Mouse (Mus musculus): ENCODE measurements around the gene Gm45140. TPM values are rescaled to one million over a fixed set of nuclear protein-coding genes. Genes with fewer than 3 reads are reported as not detected.

Gm45140 gene
- total RNA-seq, 1 experiment, result 2.6 TPM

GRCm38 (mm10) chr6:87838551-87839197 lies 3.1 kb upstream of the Gm45140 start, which contains the start of gene Isy1:
Gene Isy1, minus strand, starts transcription at chr6:87838798.
- Histone ChIP-seq H3K4me1 (ENCODE audit: control insufficient read depth in 2 of 2, insufficient read depth in 2 of 2, low read length in 2 of 2, poor library complexity in 1 of 2) (no peaks in the 10 kb centered on the region), H3K27ac (ENCODE audit: insufficient read depth, low read depth, low read length, poor library complexity, severe bottlenecking) (peak within 1 kb of the TSS; percentile 71), H3K9ac (ENCODE audit: insufficient read depth, low read depth, low read length, poor library complexity, severe bottlenecking) (peak within 1 kb of the TSS; percentile 93), H3K4me3 (ENCODE audit: insufficient read depth in 1 of 2, low read depth in 1 of 2, low read length in 2 of 2, poor library complexity in 1 of 2, severe bottlenecking in 1 of 2) (peak within 1 kb of the TSS; percentile 77 to 86), H3K36me3 (ENCODE audit: control insufficient read depth, insufficient read depth, low read length, poor library complexity, severe bottlenecking) (peaks cover 19% of the 10 kb centered on the region), H3K9me3 (ENCODE audit: control insufficient read depth, insufficient read depth, low read depth, low read length) (no peaks in the 10 kb centered on the region)
- in situ Hi-C loops (cut with MboI; ENCODE audit: low sequenced_read_pairs in 2 of 2, unreplicated experiment in 2 of 2), result no loop called here
- peak; percentile 87 for TF ChIP-seq HCFC1 (IDR thresholded peaks at IDR 0.05; ENCODE audit: borderline replicate concordance, insufficient read depth, low read length)
- TF ChIP-seq ZC3H11A (IDR thresholded peaks at IDR 0.05; ENCODE audit: borderline replicate concordance, low read depth, low read length), result no peak
- TF ChIP-seq CHD2 (IDR thresholded peaks at IDR 0.05; ENCODE audit: low read depth, low read length), result peak; percentile 69; the same call in 1 of the 2 replicates
- no peak for TF ChIP-seq ZNF384 (IDR thresholded peaks at IDR 0.05; ENCODE audit: low read depth, low read length)
- peak; percentile 93 for DNase-seq (ENCODE audit: low read depth, low spot score)

DNA sequence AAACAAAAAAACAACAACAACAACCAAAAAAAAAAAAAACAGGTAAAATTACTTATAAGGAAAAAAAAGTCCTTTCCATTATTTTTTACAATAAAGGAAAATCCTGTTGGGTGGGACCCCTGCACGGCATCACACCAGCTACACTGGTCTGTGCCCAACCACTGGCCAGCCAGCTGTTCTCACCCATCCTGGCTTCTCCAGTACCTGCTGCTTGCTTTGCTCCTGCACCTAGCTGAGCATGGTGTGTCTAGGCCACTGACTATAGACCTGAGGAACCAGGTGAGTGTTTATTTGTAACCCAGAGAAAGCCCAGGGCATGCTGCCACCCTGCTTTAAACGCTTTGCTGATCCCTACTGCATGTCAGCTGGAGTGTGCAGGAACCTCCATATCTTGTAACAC lies 15.2 kb downstream of the Gm45140 start:
- in situ Hi-C loops (cut with MboI; ENCODE audit: low sequenced_read_pairs in 2 of 2, unreplicated experiment in 2 of 2), result no loop called here
- Histone ChIP-seq H3K36me3 (ENCODE audit: control insufficient read depth, insufficient read depth, low read length, poor library complexity, severe bottlenecking) (peaks cover 43% of the 10 kb centered on the region), H3K9ac (ENCODE audit: insufficient read depth, low read depth, low read length, poor library complexity, severe bottlenecking) (no peak overlapping the region), H3K4me3 (ENCODE audit: insufficient read depth in 1 of 2, low read depth in 1 of 2, low read length in 2 of 2, poor library complexity in 1 of 2, severe bottlenecking in 1 of 2) (no peak overlapping the region), H3K9me3 (ENCODE audit: control insufficient read depth, insufficient read depth, low read depth, low read length) (no peaks in the 10 kb centered on the region), H3K4me1 (ENCODE audit: control insufficient read depth in 2 of 2, insufficient read depth in 2 of 2, low read length in 2 of 2, poor library complexity in 1 of 2) (no peaks in the 10 kb centered on the region), H3K27ac (ENCODE audit: insufficient read depth, low read depth, low read length, poor library complexity, severe bottlenecking) (no peak overlapping the region)
- no peak for TF ChIP-seq HCFC1 (IDR thresholded peaks at IDR 0.05; ENCODE audit: borderline replicate concordance, insufficient read depth, low read length)
- TF ChIP-seq MAFK (IDR thresholded peaks at IDR 0.05; ENCODE audit: insufficient read depth, low read depth, low read length), result no peak
- TF ChIP-seq ZNF384 (IDR thresholded peaks at IDR 0.05; ENCODE audit: low read depth, low read length), result no peak
- no peak for TF ChIP-seq ZC3H11A (IDR thresholded peaks at IDR 0.05; ENCODE audit: borderline replicate concordance, low read depth, low read length)
- TF ChIP-seq CHD2 (IDR thresholded peaks at IDR 0.05; ENCODE audit: low read depth, low read length), result no peak
- no peak for DNase-seq (ENCODE audit: low read depth, low spot score)

GRCm38 (mm10) chr6:87814486-87814885 lies 21.1 kb downstream of the Gm45140 start:
- no peak for DNase-seq (ENCODE audit: low read depth, low spot score)
- Histone ChIP-seq H3K9me3 (ENCODE audit: control insufficient read depth, insufficient read depth, low read depth, low read length) (no peaks in the 10 kb centered on the region), H3K36me3 (ENCODE audit: control insufficient read depth, insufficient read depth, low read length, poor library complexity, severe bottlenecking) (peaks cover 16% of the 10 kb centered on the region), H3K4me3 (ENCODE audit: insufficient read depth in 1 of 2, low read depth in 1 of 2, low read length in 2 of 2, poor library complexity in 1 of 2, severe bottlenecking in 1 of 2) (no peak overlapping the region), H3K27ac (ENCODE audit: insufficient read depth, low read depth, low read length, poor library complexity, severe bottlenecking) (no peak overlapping the region), H3K4me1 (ENCODE audit: control insufficient read depth in 2 of 2, insufficient read depth in 2 of 2, low read length in 2 of 2, poor library complexity in 1 of 2) (peaks cover 0 to 2% of the 10 kb centered on the region in 2 experiments; a peak in 1 of 4 replicates), H3K9ac (ENCODE audit: insufficient read depth, low read depth, low read length, poor library complexity, severe bottlenecking) (no peak overlapping the region)
- in situ Hi-C loops (cut with MboI; ENCODE audit: low sequenced_read_pairs in 2 of 2, unreplicated experiment in 2 of 2), result no loop called here
- TF ChIP-seq ZNF384 (IDR thresholded peaks at IDR 0.05; ENCODE audit: low read depth, low read length), result no peak
- TF ChIP-seq MAFK (IDR thresholded peaks at IDR 0.05; ENCODE audit: insufficient read depth, low read depth, low read length), result no peak
- no peak for TF ChIP-seq ZC3H11A (IDR thresholded peaks at IDR 0.05; ENCODE audit: borderline replicate concordance, low read depth, low read length)
- no peak for TF ChIP-seq CHD2 (IDR thresholded peaks at IDR 0.05; ENCODE audit: low read depth, low read length)
- TF ChIP-seq HCFC1 (IDR thresholded peaks at IDR 0.05; ENCODE audit: borderline replicate concordance, insufficient read depth, low read length), result no peak

- H3K9me3 ChIP-seq (ENCODE audit: control insufficient read depth, insufficient read depth, low read depth, low read length), result no peaks in the 10 kb centered on the region
- DNase-seq (ENCODE audit: low read depth, low spot score), result no peak
- no peak for TF ChIP-seq CHD2 (IDR thresholded peaks at IDR 0.05; ENCODE audit: low read depth, low read length)
- no peak for TF ChIP-seq HCFC1 (IDR thresholded peaks at IDR 0.05; ENCODE audit: borderline replicate concordance, insufficient read depth, low read length)
- TF ChIP-seq ZC3H11A (IDR thresholded peaks at IDR 0.05; ENCODE audit: borderline replicate concordance, low read depth, low read length), result no peak
- TF ChIP-seq ZNF384 (IDR thresholded peaks at IDR 0.05; ENCODE audit: low read depth, low read length), result no peak
- TF ChIP-seq MAFK (IDR thresholded peaks at IDR 0.05; ENCODE audit: insufficient read depth, low read depth, low read length), result no peak
- peaks cover 2% of the 10 kb centered on the region; the same call in 1 of the 2 replicates for H3K36me3 ChIP-seq (ENCODE audit: control insufficient read depth, insufficient read depth, low read length, poor library complexity, severe bottlenecking)
- no peak overlapping the region for H3K27ac ChIP-seq (ENCODE audit: insufficient read depth, low read depth, low read length, poor library complexity, severe bottlenecking)
- H3K9ac ChIP-seq (ENCODE audit: insufficient read depth, low read depth, low read length, poor library complexity, severe bottlenecking), result no peak overlapping the region
- H3K4me3 ChIP-seq (ENCODE audit: insufficient read depth in 1 of 2, low read depth in 1 of 2, low read length in 2 of 2, poor library complexity in 1 of 2, severe bottlenecking in 1 of 2), result no peak overlapping the region; a peak in 1 of 4 replicates
- in situ Hi-C loops (cut with MboI; ENCODE audit: low sequenced_read_pairs in 2 of 2, unreplicated experiment in 2 of 2), result no loop called here
- H3K4me1 ChIP-seq (ENCODE audit: control insufficient read depth in 2 of 2, insufficient read depth in 2 of 2, low read length in 2 of 2, poor library complexity in 1 of 2), result peaks cover 0 to 2% of the 10 kb centered on the region in 2 experiments; a peak in 1 of 4 replicates
Measured at GRCm38 (mm10) chr6:87812656-87813055, 22.9 kb downstream of the Gm45140 start.
